Mouse (Mus musculus): ENCODE measurements around the gene Myh1.
A peak's percentile ranks its signal among the peaks of the same experiment; 100 is the strongest.

Myh1 gene

GRCm38 (mm10) chr11:67199752-67200151 is at the start of gene Myh1:
TSS of gene Myh1 (plus strand) at chr11:67200052.
- DNase-seq: no peak

GRCm38 (mm10) chr11:67150237-67150636 is 49.6 kb upstream of the Myh1 start:
- no peak for DNase-seq

GRCm38 (mm10) chr11:67151159-67151558 is 48.7 kb upstream of the Myh1 start:
- DNase-seq: no peak

GRCm38 (mm10) chr11:67151651-67152630 is 47.9 kb upstream of the Myh1 start:
- DNase-seq: no peak

- peak; percentile 47 for DNase-seq
Measured at GRCm38 (mm10) chr11:67153123-67153522, 46.7 kb upstream of the Myh1 start.

- DNase-seq: no peak
Measured at GRCm38 (mm10) chr11:67153843-67154242, 46.0 kb upstream of the Myh1 start.

- no peak for DNase-seq
Measured at GRCm38 (mm10) chr11:67155650-67156049, 44.2 kb upstream of the Myh1 start.

GRCm38 (mm10) chr11:67160131-67160530 is 39.7 kb upstream of the Myh1 start:
- no peak for DNase-seq

GRCm38 (mm10) chr11:67163701-67164100 is 36.2 kb upstream of the Myh1 start:
- DNase-seq: no peak

GRCm38 (mm10) chr11:67164851-67165250 is 35.0 kb upstream of the Myh1 start:
- DNase-seq: no peak

- DNase-seq: no peak
Measured at GRCm38 (mm10) chr11:67169301-67169700, 30.6 kb upstream of the Myh1 start.

GRCm38 (mm10) chr11:67170727-67171126 is 29.1 kb upstream of the Myh1 start, which contains the start of gene Myh2:
TSS of gene Myh2 (plus strand) at chr11:67171027.
- DNase-seq: no peak

GRCm38 (mm10) chr11:67172439-67172838 is 27.4 kb upstream of the Myh1 start:
- no peak for DNase-seq

GRCm38 (mm10) chr11:67176376-67176775 is 23.5 kb upstream of the Myh1 start:
- DNase-seq: no peak

- DNase-seq: no peak
Measured at GRCm38 (mm10) chr11:67190316-67190715, 9.5 kb upstream of the Myh1 start.

GRCm38 (mm10) chr11:67190814-67191213 is 9.0 kb upstream of the Myh1 start:
- no peak for DNase-seq

GRCm38 (mm10) chr11:67191496-67191895 is 8.4 kb upstream of the Myh1 start:
- DNase-seq: no peak

GRCm38 (mm10) chr11:67199321-67199720 is 531 bp upstream of the Myh1 start:
- DNase-seq: no peak

GRCm38 (mm10) chr11:67204766-67205165 is 4.9 kb downstream of the Myh1 start:
- no peak for DNase-seq

- no peak for DNase-seq
Measured at GRCm38 (mm10) chr11:67221803-67222202, 22.0 kb downstream of the Myh1 start.

- DNase-seq: no peak
Measured at GRCm38 (mm10) chr11:67224466-67224865, 24.6 kb downstream of the Myh1 start.

GRCm38 (mm10) chr11:67228731-67229130 is 28.9 kb downstream of the Myh1 start:
- no peak for DNase-seq

- no peak for DNase-seq
Measured at GRCm38 (mm10) chr11:67229166-67229565, 29.3 kb downstream of the Myh1 start.

GRCm38 (mm10) chr11:67229946-67230345 is 30.1 kb downstream of the Myh1 start:
- DNase-seq: no peak

Measured in right cerebral cortex, postnatal 14 days (tissue).